Mouse (Mus musculus): ENCODE measurements around the gene Mdk. TPM values are rescaled to one million over a fixed set of nuclear protein-coding genes. Genes with fewer than 3 reads are reported as not detected.
A peak's percentile ranks its signal among the peaks of the same experiment; 100 is the strongest.

Mdk gene
- 10 to 100 TPM; 15.7 to 16.8 TPM for total RNA-seq (2021)
- long read RNA-seq, experiment 1, transcript Mdk-202 (5 exons, 773 nt) = major isoform, 10 of 13 reads
- long read RNA-seq, experiment 1, partial matches to known transcripts = 0 of 13 reads
- long read RNA-seq, experiment 1, other reads (novel, unspliced or antisense) = 1 of 13 reads
- long read RNA-seq, experiment 2, transcript Mdk-202 (5 exons, 773 nt) = major isoform, 11 of 13 reads
- long read RNA-seq, experiment 2, partial matches to known transcripts = 1 of 13 reads
- long read RNA-seq, experiment 2, other reads (novel, unspliced or antisense) = 0 of 13 reads

GRCm38 (mm10) chr2:91932160-91932711, at the start of gene Mdk:
Gene Mdk, minus strand, starts transcription at chr2:91932297.
- no peak for DNase-seq
- intact Hi-C loops (cut with DNase I) = loop anchor here (10.0 kb wide), 1 partner anchor 503 kb away; the partner anchor contains the start of gene Cry2

GRCm38 (mm10) chr2:91980830-91981229, 48.7 kb upstream of the Mdk start:
- intact Hi-C loops (cut with DNase I) = no loop called here
- DNase-seq = no peak

GRCm38 (mm10) chr2:91980245-91980644, 48.1 kb upstream of the Mdk start:
- intact Hi-C loops (cut with DNase I) = no loop called here
- DNase-seq = no peak

- no peak for DNase-seq
- intact Hi-C loops (cut with DNase I) = no loop called here
Measured at GRCm38 (mm10) chr2:91978547-91978946, 46.5 kb upstream of the Mdk start.

- no peak for DNase-seq
- intact Hi-C loops (cut with DNase I) = no loop called here
Measured at GRCm38 (mm10) chr2:91977960-91978359, 45.9 kb upstream of the Mdk start.

- intact Hi-C loops (cut with DNase I) = no loop called here
- DNase-seq = no peak
Measured at GRCm38 (mm10) chr2:91975581-91976541, 43.8 kb upstream of the Mdk start, which contains the start of gene Dgkz. Gene Dgkz, minus strand, starts transcription at chr2:91975864.

GRCm38 (mm10) chr2:91973416-91974135, 41.5 kb upstream of the Mdk start:
- intact Hi-C loops (cut with DNase I) = no loop called here

GRCm38 (mm10) chr2:91972121-91972566, 40.0 kb upstream of the Mdk start:
- no peak for DNase-seq
- intact Hi-C loops (cut with DNase I) = no loop called here

More at GRCm38 (mm10) chr2:91973416-91974135, 41.5 kb upstream of the Mdk start:
- no peak for DNase-seq

GRCm38 (mm10) chr2:91971231-91972097, 39.4 kb upstream of the Mdk start:
- intact Hi-C loops (cut with DNase I) = no loop called here
- peak; percentile 62 to 67 for DNase-seq

- intact Hi-C loops (cut with DNase I) = no loop called here
- peak; percentile 54 for DNase-seq
Measured at GRCm38 (mm10) chr2:91967962-91968361, 35.9 kb upstream of the Mdk start.

GRCm38 (mm10) chr2:91966367-91966766, 34.3 kb upstream of the Mdk start:
- no peak for DNase-seq
- intact Hi-C loops (cut with DNase I) = no loop called here

GRCm38 (mm10) chr2:91965417-91965816, 33.3 kb upstream of the Mdk start:
- peak; percentile 77 to 80 for DNase-seq
- intact Hi-C loops (cut with DNase I) = loop anchor here (2.0 kb wide), 1 partner anchor 21 kb away; no protein-coding TSS in a partner anchor

- DNase-seq = no peak
- intact Hi-C loops (cut with DNase I) = loop anchor here (2.0 kb wide), 1 partner anchor 22 kb away; no protein-coding TSS in a partner anchor
Measured at GRCm38 (mm10) chr2:91964610-91965204, 32.6 kb upstream of the Mdk start.

GRCm38 (mm10) chr2:91963443-91963932, 31.4 kb upstream of the Mdk start:
- DNase-seq = peak; percentile 99 to 100
- intact Hi-C loops (cut with DNase I) = no loop called here

GRCm38 (mm10) chr2:91962864-91963401, 30.8 kb upstream of the Mdk start:
- intact Hi-C loops (cut with DNase I) = loop anchor here (1.0 kb wide), 1 partner anchor 17 kb away; no protein-coding TSS in a partner anchor
- peak in 1 of 2 experiments; percentile 45 for DNase-seq

GRCm38 (mm10) chr2:91961901-91962761, 30.0 kb upstream of the Mdk start:
- intact Hi-C loops (cut with DNase I) = loop anchor here (1.0 kb wide), 1 partner anchor 16 kb away; no protein-coding TSS in a partner anchor
- DNase-seq = no peak

GRCm38 (mm10) chr2:91960459-91960858, 28.4 kb upstream of the Mdk start:
- intact Hi-C loops (cut with DNase I) = no loop called here
- DNase-seq = no peak
